Mouse (Mus musculus): ENCODE results near the gene Syt9. TPM values are rescaled to one million over a fixed set of nuclear protein-coding genes. Genes with fewer than 3 reads are reported as not detected.
A peak's percentile ranks its signal among the peaks of the same experiment; 100 is the strongest.

Gene Syt9
- polyA plus RNA-seq, 1 experiment, result 39.6 TPM

DNA sequence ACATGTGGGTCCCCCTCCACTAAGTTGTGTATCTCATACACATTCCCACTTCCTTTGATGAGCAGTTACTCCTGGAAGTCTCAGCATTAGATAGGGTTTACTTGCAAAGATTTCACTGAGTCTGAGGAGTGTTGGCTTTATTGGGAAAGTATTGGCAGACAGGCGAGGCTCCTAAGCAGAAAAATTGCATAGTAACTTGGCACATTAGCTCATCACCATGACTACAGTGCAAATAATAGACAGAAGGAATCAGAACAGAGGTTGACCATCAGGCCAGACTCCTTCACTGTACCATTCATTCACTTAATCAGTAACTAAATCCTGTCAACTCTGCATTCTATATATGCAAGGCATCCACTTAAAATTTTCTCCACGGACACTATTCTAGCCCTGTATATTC lies 190.1 kb downstream of the Syt9 start:
- no peak for DNase-seq
- WGBS, result 51% methylated on average over 2 of the region's 2 CpGs

DNA sequence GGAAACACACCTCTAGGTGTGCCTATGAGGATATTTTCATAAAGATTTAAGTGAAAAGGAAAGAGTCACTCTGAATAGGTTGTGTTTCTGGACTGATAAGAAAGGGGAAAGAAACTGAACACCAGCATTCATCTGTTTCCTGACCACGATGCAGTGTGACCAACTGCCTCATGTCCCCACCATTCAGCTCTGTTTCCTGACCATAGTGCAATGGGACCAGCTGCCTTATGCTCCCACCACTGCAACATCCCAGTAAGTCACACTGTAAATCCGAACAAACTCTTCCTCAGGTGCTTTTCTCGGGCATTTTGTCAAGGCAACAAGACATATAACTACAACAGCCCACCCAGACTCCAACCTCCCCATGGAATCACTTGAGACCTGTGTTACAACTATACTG lies 191.1 kb downstream of the Syt9 start:
- no peak overlapping the region for H3K27ac ChIP-seq (ENCODE audit: insufficient read depth, low read length)
- TF ChIP-seq POLR2A (IDR thresholded peaks at IDR 0.05; ENCODE audit: borderline replicate concordance, insufficient read depth, low read length) (no peak), CTCF (IDR thresholded peaks at IDR 0.05; ENCODE audit: borderline replicate concordance, insufficient read depth, low read depth, low read length) (no peak)
- 79% methylated on average over 3 of the region's 3 CpGs for WGBS
- no peaks in the 10 kb centered on the region; the same call in 1 of the 2 replicates for H3K27me3 ChIP-seq (ENCODE audit: control insufficient read depth, insufficient read depth, low read length)
- no peaks in the 10 kb centered on the region for H3K4me1 ChIP-seq (ENCODE audit: control insufficient read depth, insufficient read depth, low read length)
- no peak overlapping the region for H3K4me3 ChIP-seq (replicated peaks; ENCODE audit: insufficient read depth, low read depth, low read length)
- no peak for DNase-seq

More for the DNA sequence above, 190.1 kb downstream of the Syt9 start:
- H3K27me3 ChIP-seq (ENCODE audit: control insufficient read depth, insufficient read depth, low read length), result no peaks in the 10 kb centered on the region; the same call in 1 of the 2 replicates
- H3K4me1 ChIP-seq (ENCODE audit: control insufficient read depth, insufficient read depth, low read length), result no peaks in the 10 kb centered on the region
- TF ChIP-seq CTCF (IDR thresholded peaks at IDR 0.05; ENCODE audit: borderline replicate concordance, insufficient read depth, low read depth, low read length), result no peak
- TF ChIP-seq POLR2A (IDR thresholded peaks at IDR 0.05; ENCODE audit: borderline replicate concordance, insufficient read depth, low read length), result no peak
- no peak overlapping the region for H3K4me3 ChIP-seq (replicated peaks; ENCODE audit: insufficient read depth, low read depth, low read length)
- no peak overlapping the region for H3K27ac ChIP-seq (ENCODE audit: insufficient read depth, low read length)

DNA sequence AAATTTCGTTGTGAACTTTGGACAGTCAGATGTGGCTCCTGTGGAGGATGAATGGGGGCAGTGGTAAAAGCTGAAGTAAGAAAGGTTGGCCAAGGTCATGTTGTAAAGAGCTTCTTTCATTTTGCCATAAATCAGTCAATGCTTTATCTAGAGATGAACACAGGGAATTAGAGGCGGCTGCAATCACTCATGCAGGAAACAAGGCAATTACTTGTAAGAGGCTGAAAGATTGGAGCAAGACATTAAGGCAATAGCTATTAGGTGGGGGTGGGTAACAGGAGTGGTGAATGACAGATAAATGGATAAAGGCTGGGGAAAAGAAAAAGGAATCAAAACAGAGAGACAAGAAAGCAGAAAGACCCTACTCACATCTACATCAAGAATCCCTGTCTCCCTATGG lies 193.2 kb downstream of the Syt9 start:
- TF ChIP-seq POLR2A (IDR thresholded peaks at IDR 0.05; ENCODE audit: borderline replicate concordance, insufficient read depth, low read length) (no peak), CTCF (IDR thresholded peaks at IDR 0.05; ENCODE audit: borderline replicate concordance, insufficient read depth, low read depth, low read length) (no peak)
- no peaks in the 10 kb centered on the region; the same call in 1 of the 2 replicates for H3K27me3 ChIP-seq (ENCODE audit: control insufficient read depth, insufficient read depth, low read length)
- H3K4me3 ChIP-seq (replicated peaks; ENCODE audit: insufficient read depth, low read depth, low read length), result no peak overlapping the region
- no peak overlapping the region for H3K27ac ChIP-seq (ENCODE audit: insufficient read depth, low read length)
- 52% methylated on average over 2 of the region's 2 CpGs for WGBS
- no peaks in the 10 kb centered on the region for H3K4me1 ChIP-seq (ENCODE audit: control insufficient read depth, insufficient read depth, low read length)
- DNase-seq, result no peak

DNA sequence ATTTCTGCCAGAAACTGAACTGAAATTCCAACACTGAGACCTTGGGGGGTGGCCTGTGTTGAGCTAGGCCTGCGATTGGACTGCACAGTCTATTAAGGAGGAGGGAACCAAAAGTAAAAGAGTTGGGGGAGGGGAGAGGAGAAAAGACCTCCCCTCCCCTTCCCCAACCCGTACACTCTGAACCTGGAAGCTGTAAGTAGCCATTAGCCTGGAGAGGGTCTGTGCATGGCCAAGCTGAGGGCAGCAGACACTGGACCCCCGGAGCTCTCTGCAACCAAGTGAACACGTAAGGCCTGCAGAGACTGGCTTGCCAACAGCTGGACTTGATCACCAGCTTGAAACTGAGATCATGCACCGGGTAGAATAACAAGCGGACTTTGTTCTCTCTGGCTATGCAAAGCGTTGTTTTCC lies 196.7 kb downstream of the Syt9 start, which contains the start of gene Olfml1:
TSS of gene Olfml1 (plus strand) at position 186 of the 411 bp plus-strand sequence.
- WGBS, result 66% methylated on average over 7 of the region's 7 CpGs
- no peaks in the 10 kb centered on the region for H3K4me1 ChIP-seq (ENCODE audit: control insufficient read depth, insufficient read depth, low read length)
- H3K4me3 ChIP-seq (replicated peaks; ENCODE audit: insufficient read depth, low read depth, low read length), result peak within 1 kb of the TSS; percentile 37
- H3K27ac ChIP-seq (ENCODE audit: insufficient read depth, low read length), result peak within 1 kb of the TSS; percentile 69; the same call in 1 of the 2 replicates
- no peaks in the 10 kb centered on the region; the same call in 1 of the 2 replicates for H3K27me3 ChIP-seq (ENCODE audit: control insufficient read depth, insufficient read depth, low read length)
- DNase-seq, result peak in 1 of 2 experiments; percentile 7
- TF ChIP-seq POLR2A (IDR thresholded peaks at IDR 0.05; ENCODE audit: borderline replicate concordance, insufficient read depth, low read length) (no peak), CTCF (IDR thresholded peaks at IDR 0.05; ENCODE audit: borderline replicate concordance, insufficient read depth, low read depth, low read length) (no peak)

DNA sequence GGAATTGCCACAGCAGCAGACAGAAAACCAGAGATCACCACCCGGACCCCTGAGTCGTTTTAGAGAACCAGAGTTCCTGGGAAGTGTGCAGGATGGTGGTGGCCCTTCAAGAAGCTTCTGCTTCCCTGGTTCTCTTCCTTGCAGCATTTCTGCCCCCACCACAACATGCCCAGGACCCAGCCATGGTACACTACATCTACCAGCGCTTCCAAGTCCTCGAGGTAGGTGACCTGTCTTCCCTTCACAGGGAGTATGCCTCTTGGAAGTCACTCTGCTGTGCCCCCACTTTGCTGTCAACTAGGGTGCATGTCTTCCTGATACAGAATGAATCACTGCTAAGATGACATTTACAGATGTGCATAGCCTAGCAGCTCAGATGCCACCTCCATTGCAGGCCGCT lies 197.1 kb downstream of the Syt9 start:
- Histone ChIP-seq H3K27me3 (ENCODE audit: control insufficient read depth, insufficient read depth, low read length) (no peaks in the 10 kb centered on the region; the same call in 1 of the 2 replicates), H3K27ac (ENCODE audit: insufficient read depth, low read length) (peak overlapping the region; percentile 69; the same call in 1 of the 2 replicates), H3K4me1 (ENCODE audit: control insufficient read depth, insufficient read depth, low read length) (no peaks in the 10 kb centered on the region), H3K4me3 (replicated peaks; ENCODE audit: insufficient read depth, low read depth, low read length) (peak overlapping the region; percentile 37)
- no peak for DNase-seq
- TF ChIP-seq CTCF (IDR thresholded peaks at IDR 0.05; ENCODE audit: borderline replicate concordance, insufficient read depth, low read depth, low read length), result no peak
- no peak for TF ChIP-seq POLR2A (IDR thresholded peaks at IDR 0.05; ENCODE audit: borderline replicate concordance, insufficient read depth, low read length)
- WGBS, result 83% methylated on average over 5 of the region's 5 CpGs

DNA sequence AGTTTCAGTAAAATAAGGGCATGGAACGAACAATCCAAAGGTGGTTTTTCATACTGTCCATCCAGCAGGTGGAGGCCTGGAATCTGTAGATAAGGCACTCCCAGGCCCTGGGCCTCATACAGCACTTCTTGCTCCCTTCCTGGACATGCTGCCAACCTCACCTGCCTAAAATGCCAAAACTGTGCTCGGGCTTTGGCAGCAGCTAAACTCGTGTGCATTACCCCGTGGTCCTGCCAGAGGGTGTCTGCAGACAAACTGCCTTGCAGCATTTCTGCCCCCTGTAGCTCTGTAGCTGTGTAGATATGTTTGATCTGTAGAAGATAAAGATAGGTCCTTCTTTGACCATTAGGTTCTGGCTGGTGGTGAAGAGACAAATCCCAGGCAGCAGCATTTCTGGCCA lies 198.4 kb downstream of the Syt9 start:
- Histone ChIP-seq H3K4me1 (ENCODE audit: control insufficient read depth, insufficient read depth, low read length) (no peaks in the 10 kb centered on the region), H3K4me3 (replicated peaks; ENCODE audit: insufficient read depth, low read depth, low read length) (no peak overlapping the region), H3K27ac (ENCODE audit: insufficient read depth, low read length) (no peak overlapping the region), H3K27me3 (ENCODE audit: control insufficient read depth, insufficient read depth, low read length) (no peaks in the 10 kb centered on the region; the same call in 1 of the 2 replicates)
- no peak for TF ChIP-seq POLR2A (IDR thresholded peaks at IDR 0.05; ENCODE audit: borderline replicate concordance, insufficient read depth, low read length)
- no peak for TF ChIP-seq CTCF (IDR thresholded peaks at IDR 0.05; ENCODE audit: borderline replicate concordance, insufficient read depth, low read depth, low read length)
- DNase-seq, result peak; percentile 29 to 42
- 12% methylated on average over 4 of the region's 4 CpGs for WGBS

DNA sequence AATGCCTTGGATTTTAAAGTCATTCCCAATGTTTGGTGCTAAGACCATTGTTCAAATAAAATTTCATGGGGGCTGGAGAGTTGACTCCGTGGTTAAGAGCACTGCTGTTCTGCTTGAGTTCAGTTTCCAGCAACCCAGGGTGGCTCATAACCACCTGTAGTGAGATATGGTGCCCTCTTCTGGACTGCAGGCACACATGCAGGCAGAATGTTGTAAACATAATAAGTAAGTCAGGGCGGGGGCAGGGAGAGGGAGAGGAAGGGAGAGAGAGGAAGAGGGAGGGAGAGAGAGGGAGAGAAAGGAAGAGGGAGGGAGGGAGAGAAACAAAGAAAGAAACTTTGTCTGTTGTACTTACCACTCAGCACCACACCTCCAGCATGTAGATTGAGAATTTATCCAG lies 203.3 kb downstream of the Syt9 start:
- Histone ChIP-seq H3K27me3 (ENCODE audit: control insufficient read depth, insufficient read depth, low read length) (no peaks in the 10 kb centered on the region), H3K27ac (ENCODE audit: insufficient read depth, low read length) (no peak overlapping the region), H3K4me1 (ENCODE audit: control insufficient read depth, insufficient read depth, low read length) (no peaks in the 10 kb centered on the region), H3K4me3 (replicated peaks; ENCODE audit: insufficient read depth, low read depth, low read length) (no peak overlapping the region)
- DNase-seq, result no peak
- 74% methylated on average over 2 of the region's 2 CpGs for whole genome bisulfite sequencing
- TF ChIP-seq POLR2A (IDR thresholded peaks at IDR 0.05; ENCODE audit: borderline replicate concordance, insufficient read depth, low read length), result no peak
- TF ChIP-seq CTCF (IDR thresholded peaks at IDR 0.05; ENCODE audit: borderline replicate concordance, insufficient read depth, low read depth, low read length), result no peak

DNA sequence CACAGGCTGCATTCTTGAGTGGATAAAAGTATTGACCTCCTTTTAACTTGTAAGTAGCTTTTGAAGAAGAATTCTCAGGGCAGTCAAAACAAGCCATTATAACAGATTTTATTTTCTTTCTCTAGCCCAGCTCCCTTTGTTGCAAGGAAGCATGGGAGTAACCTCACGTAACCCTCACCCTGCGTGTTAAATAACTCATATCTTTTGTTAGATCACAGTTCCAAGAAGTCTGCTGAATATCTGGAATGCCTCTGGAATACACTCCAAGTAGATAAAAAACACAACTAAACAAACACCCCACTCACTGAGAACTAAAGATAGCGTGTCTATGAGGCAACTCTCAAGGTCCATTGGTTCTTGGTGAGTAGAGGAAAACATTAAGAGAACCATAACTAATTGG lies 203.7 kb downstream of the Syt9 start:
- WGBS, result 84% methylated on average over 3 of the region's 3 CpGs
- TF ChIP-seq CTCF (IDR thresholded peaks at IDR 0.05; ENCODE audit: borderline replicate concordance, insufficient read depth, low read depth, low read length) (no peak), POLR2A (IDR thresholded peaks at IDR 0.05; ENCODE audit: borderline replicate concordance, insufficient read depth, low read length) (no peak)

More for the DNA sequence above, 203.7 kb downstream of the Syt9 start:
- Histone ChIP-seq H3K4me3 (replicated peaks; ENCODE audit: insufficient read depth, low read depth, low read length) (no peak overlapping the region), H3K27ac (ENCODE audit: insufficient read depth, low read length) (no peak overlapping the region), H3K4me1 (ENCODE audit: control insufficient read depth, insufficient read depth, low read length) (no peaks in the 10 kb centered on the region), H3K27me3 (ENCODE audit: control insufficient read depth, insufficient read depth, low read length) (no peaks in the 10 kb centered on the region)
- DNase-seq, result no peak

All from cerebellum, adult 2 months (tissue).